Mouse (Mus musculus) c-Kit-positive CD71-positive TER-119-negative erythroid progenitor cells, embryonic 14.5 days (primary cell): ENCODE results near the gene Lpp.

Experiments
- DNase-seq: peaks from one replicate; pipeline ENCODE4 v3.0.0-alpha.2; 2013; ENCODE audit warnings: low read depth

The Lpp gene

GRCm38 (mm10) chr16:24392651-24393555 is at the start of gene Lpp:
Gene Lpp, plus strand, starts transcription at chr16:24393507.
- DNase-seq = no peak

- DNase-seq = no peak
These were observed 45.5 kb upstream of the Lpp start for GRCm38 (mm10) chr16:24347582-24348411.

GRCm38 (mm10) chr16:24350306-24350705 is 43.0 kb upstream of the Lpp start:
- DNase-seq = no peak

- DNase-seq = no peak
These were observed 42.6 kb upstream of the Lpp start for GRCm38 (mm10) chr16:24350751-24351150.

GRCm38 (mm10) chr16:24351811-24352210 is 41.5 kb upstream of the Lpp start:
- DNase-seq = no peak

- no peak for DNase-seq
These were observed 39.5 kb upstream of the Lpp start for GRCm38 (mm10) chr16:24353816-24354215.

- no peak for DNase-seq
These were observed 31.6 kb upstream of the Lpp start for GRCm38 (mm10) chr16:24361667-24362066.

- no peak for DNase-seq
These were observed 29.1 kb upstream of the Lpp start for GRCm38 (mm10) chr16:24364030-24364687.

- no peak for DNase-seq
These were observed 27.4 kb upstream of the Lpp start for GRCm38 (mm10) chr16:24365900-24366299.

GRCm38 (mm10) chr16:24367071-24367470 is 26.2 kb upstream of the Lpp start:
- no peak for DNase-seq

- DNase-seq = no peak
These were observed 25.8 kb upstream of the Lpp start for GRCm38 (mm10) chr16:24367506-24367905.

GRCm38 (mm10) chr16:24376478-24376877 is 16.8 kb upstream of the Lpp start:
- no peak for DNase-seq

- DNase-seq = no peak
These were observed 2.7 kb upstream of the Lpp start for GRCm38 (mm10) chr16:24390596-24390995.

- no peak for DNase-seq
These were observed 2.2 kb upstream of the Lpp start for GRCm38 (mm10) chr16:24391111-24391510.

GRCm38 (mm10) chr16:24391901-24392300 is 1.4 kb upstream of the Lpp start:
- DNase-seq = no peak

- no peak for DNase-seq
These were observed 376 bp downstream of the Lpp start for GRCm38 (mm10) chr16:24393556-24394210.

GRCm38 (mm10) chr16:24394211-24394991 is 1.1 kb downstream of the Lpp start:
- no peak for DNase-seq

GRCm38 (mm10) chr16:24395100-24395499 is 1.8 kb downstream of the Lpp start:
- DNase-seq = no peak

GRCm38 (mm10) chr16:24396504-24396903 is 3.2 kb downstream of the Lpp start:
- DNase-seq = no peak

GRCm38 (mm10) chr16:24398476-24398875 is 5.2 kb downstream of the Lpp start:
- DNase-seq = no peak

- DNase-seq = no peak
These were observed 5.6 kb downstream of the Lpp start for GRCm38 (mm10) chr16:24398893-24399292.
